Mouse (Mus musculus) forebrain, embryonic 14.5 days (tissue): ENCODE measurements around the gene Ppp1r12c. TPM values are rescaled to one million over a fixed set of nuclear protein-coding genes. Genes with fewer than 3 reads are reported as not detected.

Source experiments
- ATAC-seq: fragments of 200-750 bp; cut with Nextera tagmentation; 2 replicates; pipeline ENCODE4 v1.8.0; 2017; ENCODE audit warnings: mild to moderate bottlenecking, moderate library complexity
- DNase-seq: peaks from one replicate; pipeline ENCODE4 v3.0.0-alpha.2; 2015; ENCODE audit warnings: low spot score
- H3K27ac ChIP-seq: fragments of 300-500 bp; sonication (generic); 2 replicates; pipeline ENCODE4 v1.5.1; 2014; ENCODE audit warnings: low read depth, mild to moderate bottlenecking, control low read depth, low read length, moderate library complexity
- H3K27me3 ChIP-seq: fragments of 300-500 bp; sonication (generic); replicated peaks from 2 replicates; pipeline ENCODE4 v1.6.1; 2014; ENCODE audit warnings: low read length, control low read depth, mixed read lengths; ENCODE audit not compliant: control insufficient read depth, insufficient read depth
- H3K36me3 ChIP-seq: fragments of 300-500 bp; sonication (generic); 2 replicates; pipeline ENCODE4 v1.6.1; 2014; ENCODE audit warnings: low read length, control low read depth; ENCODE audit not compliant: control insufficient read depth, insufficient read depth
- H3K4me1 ChIP-seq: fragments of 300-500 bp; sonication (generic); 2 replicates; pipeline ENCODE4 v1.6.1; 2014; ENCODE audit warnings: antibody characterized with exemption, low read length, control low read depth; ENCODE audit not compliant: control insufficient read depth, insufficient read depth
- H3K4me2 ChIP-seq: fragments of 300-500 bp; sonication (generic); 2 replicates; pipeline ENCODE4 v1.6.1; 2014; ENCODE audit warnings: mild to moderate bottlenecking, control low read depth, low read length
- H3K4me3 ChIP-seq: fragments of 300-500 bp; sonication (generic); 2 replicates; pipeline ENCODE4 v1.5.1; 2014; ENCODE audit warnings: low read depth, low read length, control low read depth
- H3K9ac ChIP-seq: fragments of 300-500 bp; sonication (generic); 2 replicates; pipeline ENCODE4 v1.6.1; 2014; ENCODE audit warnings: mild to moderate bottlenecking, low read length, control low read depth, moderate library complexity
- H3K9me3 ChIP-seq: fragments of 300-500 bp; sonication (generic); replicated peaks from 2 replicates; pipeline ENCODE4 v1.6.1; 2016; ENCODE audit warnings: low read length, control low read depth, mixed read lengths; ENCODE audit not compliant: control insufficient read depth
- WGBS: fragments of 180-500 bp; shearing (Covaris S2); extraction: QIAGEN DNeasy Blood & Tissue Kit; methylation state at CpG from one replicate; pipeline ENCODE4 v1.1.7; 2014; 5-methylcytosine and 5-hydroxymethylcytosine counted together
- microRNA-seq: library from miRNA; unstranded; fragments of <30 nt; microRNA quantifications from one replicate; pipeline ENCODE4, GENCODE M21; 2016
- polyA plus RNA-seq: library from polyadenylated mRNA; unstranded; fragments of >200 nt; fragmentation: Nextera tagmentation; extraction: Ambion mirVana; gene quantifications from 2 replicates; pipeline ENCODE4 v1.2.1, GENCODE M21; 2014

The Ppp1r12c gene
- polyA plus RNA-seq, 1 experiment from 2014 or later = 29.4 TPM

- Histone ChIP-seq H3K4me3 (no peak overlapping the region), H3K27ac (no peak overlapping the region), H3K4me2 (no peak overlapping the region), H3K36me3 (peaks cover 70% of the 10 kb centered on the region), H3K9me3 (no peaks in the 10 kb centered on the region), H3K27me3 (no peaks in the 10 kb centered on the region), H3K4me1 (no peaks in the 10 kb centered on the region), H3K9ac (no peak overlapping the region)
- WGBS = 95% methylated on average over 2 of the region's 2 CpGs
- ATAC-seq (no peak), DNase-seq (no peak)
These were observed 63.8 kb downstream of the Ppp1r12c start for GRCm38 (mm10) chr7:4437721-4438120.

DNA sequence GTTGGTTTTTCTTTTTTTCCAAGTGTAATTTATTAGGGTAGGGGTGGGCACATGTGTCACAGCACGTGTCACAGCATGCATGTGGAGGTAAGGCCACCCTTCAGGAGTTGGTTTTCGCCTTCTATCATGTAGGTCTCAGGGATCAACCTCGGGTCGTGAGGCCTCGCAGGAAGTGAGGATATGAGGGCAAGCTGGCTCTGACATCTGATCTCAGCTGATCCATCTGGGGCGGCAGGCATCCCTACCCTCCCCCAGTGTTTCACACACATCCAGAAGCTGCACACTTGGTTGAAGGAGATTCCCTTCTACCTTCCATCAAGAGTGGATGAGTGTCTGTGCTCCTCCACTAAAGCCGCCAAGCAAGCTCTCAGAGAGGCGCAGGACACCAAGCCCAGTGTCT lies 69.5 kb downstream of the Ppp1r12c start:
- 92% methylated on average over 8 of the region's 8 CpGs for WGBS

DNA sequence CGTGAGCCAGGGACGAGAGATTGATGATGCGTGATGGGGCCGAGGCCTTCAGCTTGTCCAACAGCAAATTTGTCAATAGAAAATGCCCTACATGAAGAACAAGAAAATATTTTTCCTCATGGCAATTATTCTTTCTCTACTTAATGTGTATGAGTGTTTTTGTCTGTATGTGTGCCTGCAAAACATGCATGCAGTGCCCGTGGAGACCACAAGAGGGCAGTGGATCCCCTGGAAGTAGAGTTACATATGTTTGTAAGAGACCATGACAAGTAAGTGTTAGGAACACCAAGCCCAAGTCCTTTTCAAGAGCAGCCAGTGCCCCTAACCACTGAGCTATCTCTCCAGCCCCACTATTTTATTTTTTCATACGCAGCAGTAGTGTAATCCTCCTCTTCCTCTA lies 69.9 kb downstream of the Ppp1r12c start:
- H3K4me2 ChIP-seq = no peak overlapping the region
- peaks cover 52% of the 10 kb centered on the region for H3K36me3 ChIP-seq

More for the DNA sequence above, 69.5 kb downstream of the Ppp1r12c start:
- peaks cover 55% of the 10 kb centered on the region for H3K36me3 ChIP-seq
- H3K4me1 ChIP-seq = no peaks in the 10 kb centered on the region
- H3K27ac ChIP-seq = no peak overlapping the region
- no peak overlapping the region for H3K9ac ChIP-seq
- DNase-seq = no peak
- H3K9me3 ChIP-seq = peaks cover 5% of the 10 kb centered on the region; the same call in 1 of the 2 replicates
- H3K4me3 ChIP-seq = no peak overlapping the region
- no peak for ATAC-seq
- H3K4me2 ChIP-seq = no peak overlapping the region
- no peaks in the 10 kb centered on the region for H3K27me3 ChIP-seq

More for the DNA sequence above, 69.9 kb downstream of the Ppp1r12c start:
- Histone ChIP-seq H3K9me3 (peaks cover 5% of the 10 kb centered on the region; the same call in 1 of the 2 replicates), H3K27ac (no peak overlapping the region), H3K27me3 (no peaks in the 10 kb centered on the region), H3K4me1 (no peaks in the 10 kb centered on the region), H3K9ac (no peak overlapping the region), H3K4me3 (no peak overlapping the region)
- peak; percentile 66 for DNase-seq
- WGBS = 79% methylated on average over 6 of the region's 6 CpGs
- ATAC-seq = no peak

Small RNA genes lying within 50 kb of the gene (microRNA-seq; reads per million reads assigned to microRNA genes)
- not detected for gene Gm24605

Other genes starting within 250 kb of the Ppp1r12c start
- gene Ncr1, start 164.0 kb downstream of the Ppp1r12c start, polyA plus RNA-seq = not detected in 2 replicates
- gene Gp6, start 103.9 kb downstream of the Ppp1r12c start, polyA plus RNA-seq = not detected in 2 replicates
- 30.1 and 37.9 TPM in 2 replicates for gene Rdh13, start 56.0 kb downstream of the Ppp1r12c start, polyA plus RNA-seq
- gene Eps8l1, start 41.0 kb downstream of the Ppp1r12c start, polyA plus RNA-seq = 2.9 and 5.6 TPM in 2 replicates
- 1.4 and 2.3 TPM in 2 replicates for gene Tnnt1, start 14.7 kb upstream of the Ppp1r12c start, polyA plus RNA-seq
- gene Tnni3, start 22.5 kb upstream of the Ppp1r12c start, polyA plus RNA-seq = 0.81 and 1.7 TPM in 2 replicates
- gene Dnaaf3, start 30.8 kb upstream of the Ppp1r12c start, polyA plus RNA-seq = 0.55 and 0.72 TPM in 2 replicates
- gene Syt5, start 45.9 kb upstream of the Ppp1r12c start, polyA plus RNA-seq = 133 and 153 TPM in 2 replicates
- gene Ptprh, start 102.4 kb upstream of the Ppp1r12c start, polyA plus RNA-seq = not detected in 2 replicates
- gene Tmem86b, start 129.7 kb upstream of the Ppp1r12c start, polyA plus RNA-seq = 2.4 and 2.6 TPM in 2 replicates
- gene Ppp6r1, start 157.3 kb upstream of the Ppp1r12c start, polyA plus RNA-seq = 4.4 and 5.3 TPM in 2 replicates
- gene Hspbp1, start 183.4 kb upstream of the Ppp1r12c start, polyA plus RNA-seq = 141 and 156 TPM in 2 replicates
- gene Brsk1, start 188.9 kb upstream of the Ppp1r12c start, polyA plus RNA-seq = 7.9 and 8.0 TPM in 2 replicates
- 0.12 TPM in 1 of 2 replicates, not detected in the other for gene Tmem150b, start 223.6 kb upstream of the Ppp1r12c start, polyA plus RNA-seq
- gene Kmt5c, start 238.4 kb upstream of the Ppp1r12c start, polyA plus RNA-seq = 54.6 and 57.1 TPM in 2 replicates